Mouse (Mus musculus) forebrain, embryonic 14.5 days (tissue): Measurements from ENCODE around the gene Atf7. TPM values are rescaled to one million over a fixed set of nuclear protein-coding genes. Genes with fewer than 3 reads are reported as not detected.
A peak's percentile ranks its signal among the peaks of the same experiment; 100 is the strongest.
"Not testable (repeated sequence)": the region's sequence is repeated elsewhere in the genome, so short reads cannot be mapped to it uniquely, and the experiment has no call there.

Source experiments
- ATAC-seq: fragments of 200-750 bp; cut with Nextera tagmentation; 2 replicates; pipeline ENCODE4 v1.8.0; 2017; ENCODE audit warnings: mild to moderate bottlenecking, moderate library complexity
- DNase-seq: peaks from one replicate; pipeline ENCODE4 v3.0.0-alpha.2; 2015; ENCODE audit warnings: low spot score
- H3K27ac ChIP-seq: fragments of 300-500 bp; sonication (generic); 2 replicates; pipeline ENCODE4 v1.5.1; 2014; ENCODE audit warnings: low read depth, mild to moderate bottlenecking, control low read depth, low read length, moderate library complexity
- H3K27me3 ChIP-seq: fragments of 300-500 bp; sonication (generic); replicated peaks from 2 replicates; pipeline ENCODE4 v1.6.1; 2014; ENCODE audit warnings: low read length, control low read depth, mixed read lengths; ENCODE audit not compliant: control insufficient read depth, insufficient read depth
- H3K36me3 ChIP-seq: fragments of 300-500 bp; sonication (generic); 2 replicates; pipeline ENCODE4 v1.6.1; 2014; ENCODE audit warnings: low read length, control low read depth; ENCODE audit not compliant: control insufficient read depth, insufficient read depth
- H3K4me1 ChIP-seq: fragments of 300-500 bp; sonication (generic); 2 replicates; pipeline ENCODE4 v1.6.1; 2014; ENCODE audit warnings: antibody characterized with exemption, low read length, control low read depth; ENCODE audit not compliant: control insufficient read depth, insufficient read depth
- H3K4me2 ChIP-seq: fragments of 300-500 bp; sonication (generic); 2 replicates; pipeline ENCODE4 v1.6.1; 2014; ENCODE audit warnings: mild to moderate bottlenecking, control low read depth, low read length
- H3K4me3 ChIP-seq: fragments of 300-500 bp; sonication (generic); 2 replicates; pipeline ENCODE4 v1.5.1; 2014; ENCODE audit warnings: low read depth, low read length, control low read depth
- H3K9ac ChIP-seq: fragments of 300-500 bp; sonication (generic); 2 replicates; pipeline ENCODE4 v1.6.1; 2014; ENCODE audit warnings: mild to moderate bottlenecking, low read length, control low read depth, moderate library complexity
- H3K9me3 ChIP-seq: fragments of 300-500 bp; sonication (generic); replicated peaks from 2 replicates; pipeline ENCODE4 v1.6.1; 2016; ENCODE audit warnings: low read length, control low read depth, mixed read lengths; ENCODE audit not compliant: control insufficient read depth
- WGBS: fragments of 180-500 bp; shearing (Covaris S2); extraction: QIAGEN DNeasy Blood & Tissue Kit; methylation state at CpG from one replicate; pipeline ENCODE4 v1.1.7; 2014; 5-methylcytosine and 5-hydroxymethylcytosine counted together
- polyA plus RNA-seq: library from polyadenylated mRNA; unstranded; fragments of >200 nt; fragmentation: Nextera tagmentation; extraction: Ambion mirVana; gene quantifications from 2 replicates; pipeline ENCODE4 v1.2.1, GENCODE M21; 2014

Gene Atf7
- polyA plus RNA-seq, 1 experiment from 2014 or later = 12.6 TPM

DNA sequence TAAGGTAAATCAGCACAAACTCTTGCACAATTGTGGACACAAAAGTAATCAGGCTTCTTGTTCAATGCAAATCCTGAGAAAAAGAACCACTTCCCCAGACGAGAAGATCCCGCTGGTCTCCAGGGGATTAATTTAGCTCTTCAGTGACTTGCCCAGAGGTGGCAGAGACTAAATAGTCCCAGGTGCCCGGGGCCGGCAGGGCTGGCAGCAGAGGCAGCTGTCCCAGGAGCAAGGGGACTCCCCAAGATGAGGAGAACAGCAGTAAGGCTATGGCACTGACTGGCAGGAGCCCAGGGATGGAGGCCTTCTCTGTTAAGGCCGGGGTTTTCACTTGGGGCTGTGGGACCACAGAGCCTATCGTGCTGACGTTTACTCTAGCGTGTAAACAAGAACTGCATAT, 38.6 kb upstream of the Atf7 start:
- no peak overlapping the region for H3K4me2 ChIP-seq
- no peaks in the 10 kb centered on the region for H3K4me1 ChIP-seq
- H3K36me3 ChIP-seq = peaks cover 75% of the 10 kb centered on the region
- 90% methylated on average over 8 of the region's 8 CpGs for WGBS
- H3K9ac ChIP-seq = no peak overlapping the region
- no peaks in the 10 kb centered on the region for H3K9me3 ChIP-seq
- ATAC-seq (no peak), DNase-seq (no peak)
- no peak overlapping the region for H3K4me3 ChIP-seq
- H3K27me3 ChIP-seq = no peaks in the 10 kb centered on the region
- H3K27ac ChIP-seq = no peak overlapping the region

GRCm38 (mm10) chr15:102662601-102663000, 37.3 kb upstream of the Atf7 start:
- not testable (repeated sequence) for H3K27ac ChIP-seq, H3K4me1 ChIP-seq, DNase-seq, H3K4me3 ChIP-seq, H3K9ac ChIP-seq, H3K27me3 ChIP-seq, H3K9me3 ChIP-seq, H3K4me2 ChIP-seq, ATAC-seq
- no CpG with 5 or more reads among the region's 2 CpGs for WGBS
- peaks cover 67% of the 10 kb centered on the region for H3K36me3 ChIP-seq

GRCm38 (mm10) chr15:102657926-102658381, 32.7 kb upstream of the Atf7 start:
- no peak overlapping the region for H3K27ac ChIP-seq

GRCm38 (mm10) chr15:102656658-102657057, 31.4 kb upstream of the Atf7 start:
- Histone ChIP-seq H3K27ac (peak overlapping the region; percentile 24; the same call in 1 of the 2 replicates), H3K27me3 (no peaks in the 10 kb centered on the region), H3K36me3 (peaks cover 13% of the 10 kb centered on the region), H3K4me2 (no peak overlapping the region), H3K9ac (no peak overlapping the region), H3K4me3 (no peak overlapping the region), H3K4me1 (peaks cover 5% of the 10 kb centered on the region; the same call in 1 of the 2 replicates), H3K9me3 (no peaks in the 10 kb centered on the region)
- DNase-seq (peak; percentile 55), ATAC-seq (no peak)
- 6% methylated on average over 4 of the region's 4 CpGs for WGBS

More at GRCm38 (mm10) chr15:102657926-102658381, 32.7 kb upstream of the Atf7 start:
- DNase-seq = no peak
- no peak overlapping the region for H3K4me3 ChIP-seq
- peaks cover 5% of the 10 kb centered on the region; the same call in 1 of the 2 replicates for H3K4me1 ChIP-seq
- H3K4me2 ChIP-seq = no peak overlapping the region
- H3K27me3 ChIP-seq = no peaks in the 10 kb centered on the region
- ATAC-seq = no peak
- H3K36me3 ChIP-seq = peaks cover 24% of the 10 kb centered on the region
- WGBS = 80% methylated on average over 3 of the region's 3 CpGs
- no peak overlapping the region for H3K9ac ChIP-seq
- H3K9me3 ChIP-seq = no peaks in the 10 kb centered on the region

DNA sequence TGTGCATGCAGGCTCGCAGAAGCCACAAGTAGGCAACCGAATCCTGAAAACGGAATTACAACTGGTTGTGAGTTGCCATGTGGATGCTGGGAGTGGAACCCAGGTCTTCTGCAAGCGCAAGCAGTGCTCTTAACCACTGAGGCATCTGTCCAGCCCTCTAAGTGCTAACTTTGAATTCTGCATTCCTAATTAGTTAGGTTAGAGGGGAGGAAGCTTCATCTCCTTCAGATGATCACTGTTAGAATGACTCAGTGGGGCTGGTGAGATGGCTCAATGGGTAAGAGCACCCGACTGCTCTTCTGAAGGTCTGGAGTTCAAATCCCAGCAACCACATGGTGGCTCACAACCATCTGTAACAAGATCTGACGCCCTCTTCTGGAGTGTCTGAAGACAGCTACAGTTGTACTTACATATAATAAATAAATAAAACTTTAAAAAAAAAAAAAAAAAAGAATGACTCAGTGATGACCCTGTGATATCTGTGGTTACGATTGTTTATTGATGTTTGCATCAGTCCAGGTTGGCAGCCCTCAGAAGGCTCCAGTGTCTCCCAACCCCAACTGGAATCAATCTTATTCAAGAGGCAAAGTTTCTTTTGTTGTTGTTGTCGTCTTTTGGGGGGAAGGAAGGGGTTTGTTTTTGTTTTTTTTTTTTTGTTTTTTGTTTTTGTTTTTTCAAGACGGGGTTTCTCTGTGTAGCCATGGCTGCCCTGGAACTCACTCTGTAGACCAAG, 26.8 kb upstream of the Atf7 start:
- not testable (repeated sequence) for H3K9ac ChIP-seq, H3K4me1 ChIP-seq, ATAC-seq, H3K27me3 ChIP-seq, H3K27ac ChIP-seq, H3K9me3 ChIP-seq, H3K4me2 ChIP-seq, H3K36me3 ChIP-seq, H3K4me3 ChIP-seq, DNase-seq
- 84% methylated on average over 8 of the region's 9 CpGs for WGBS

DNA sequence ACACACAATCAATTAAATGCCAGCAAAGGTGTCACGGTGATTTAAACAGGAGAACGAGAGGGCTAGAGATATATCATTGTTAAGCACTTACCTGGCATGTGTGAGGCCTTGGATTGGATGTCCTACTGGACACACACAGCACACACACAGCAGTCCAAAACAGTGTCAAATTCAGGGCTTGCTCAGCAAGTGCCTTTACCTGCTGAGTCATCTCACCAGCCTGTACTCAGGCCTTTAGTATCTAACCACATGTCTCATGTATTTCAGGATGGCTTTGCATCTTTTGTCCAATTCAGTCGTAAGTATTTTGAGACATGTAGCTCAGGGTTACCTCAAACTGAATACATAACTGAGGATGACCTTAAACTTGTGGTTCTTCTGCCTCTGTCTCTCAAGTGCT, 25.8 kb upstream of the Atf7 start:
- WGBS = 83% methylated on average over 3 of the region's 3 CpGs
- H3K36me3 ChIP-seq = no peaks in the 10 kb centered on the region
- no peak for DNase-seq
- H3K27me3 ChIP-seq = no peaks in the 10 kb centered on the region
- H3K27ac ChIP-seq = no peak overlapping the region
- H3K9me3 ChIP-seq = no peaks in the 10 kb centered on the region
- H3K4me2 ChIP-seq = no peak overlapping the region
- no peak overlapping the region for H3K9ac ChIP-seq
- H3K4me1 ChIP-seq = no peaks in the 10 kb centered on the region
- no peak overlapping the region for H3K4me3 ChIP-seq
- ATAC-seq = no peak

DNA sequence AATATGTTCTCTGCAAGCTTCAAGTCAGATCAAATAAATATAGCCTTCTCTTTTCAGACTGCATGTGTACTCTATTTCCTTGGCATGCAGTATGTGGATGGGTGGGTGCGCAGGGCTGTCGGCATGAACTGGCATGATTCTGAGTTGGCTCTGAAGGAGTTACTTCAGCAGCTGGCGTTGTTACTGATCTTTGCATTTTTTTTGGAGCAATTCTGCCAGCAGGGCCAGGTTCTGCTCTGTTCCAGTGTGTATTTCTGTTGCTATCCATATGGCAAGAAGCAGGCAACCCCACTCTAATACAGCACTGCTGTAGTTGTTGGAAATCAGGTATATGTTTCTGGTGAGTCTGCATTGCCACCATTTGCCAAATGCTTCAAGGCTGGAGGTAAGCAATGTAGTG, 10.6 kb upstream of the Atf7 start:
- Histone ChIP-seq H3K36me3 (no peaks in the 10 kb centered on the region), H3K4me2 (no peak overlapping the region), H3K9ac (no peak overlapping the region), H3K9me3 (no peaks in the 10 kb centered on the region), H3K27me3 (no peaks in the 10 kb centered on the region), H3K27ac (no peak overlapping the region; the same call in 1 of the 2 replicates), H3K4me3 (no peak overlapping the region), H3K4me1 (no peaks in the 10 kb centered on the region)
- DNase-seq = peak; percentile 78
- peak; percentile 70; the same call in 1 of the 2 replicates for ATAC-seq
- WGBS = 57% methylated on average over 3 of the region's 3 CpGs

DNA sequence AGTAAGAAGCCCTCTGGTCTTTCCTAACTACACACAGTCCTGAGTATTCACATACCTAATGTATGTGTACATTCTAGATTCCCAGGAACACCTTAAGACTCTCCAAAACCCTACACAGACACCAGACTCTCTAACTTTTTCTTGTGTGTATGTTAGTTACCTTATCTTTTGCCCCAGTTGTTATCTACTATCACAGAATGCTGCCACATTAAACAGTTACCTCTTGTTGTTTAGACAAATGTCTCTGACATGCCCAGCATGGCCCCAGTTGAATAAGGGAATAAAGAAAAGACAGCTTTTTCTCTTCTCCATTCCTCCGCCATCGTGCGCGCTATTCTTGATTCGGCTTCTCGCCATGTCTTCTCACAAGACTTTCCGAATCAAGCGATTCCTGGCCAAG, 9.4 kb upstream of the Atf7 start:
- Histone ChIP-seq H3K36me3 (no peaks in the 10 kb centered on the region), H3K27me3 (no peaks in the 10 kb centered on the region), H3K27ac (no peak overlapping the region), H3K4me2 (no peak overlapping the region), H3K9me3 (no peaks in the 10 kb centered on the region), H3K9ac (no peak overlapping the region), H3K4me3 (no peak overlapping the region), H3K4me1 (no peaks in the 10 kb centered on the region)
- DNase-seq (no peak), ATAC-seq (no peak)
- WGBS = 88% methylated on average over 8 of the region's 8 CpGs

- H3K27me3 ChIP-seq = no peaks in the 10 kb centered on the region
- H3K27ac ChIP-seq = peak overlapping the region; percentile 92
- peaks cover 12% of the 10 kb centered on the region for H3K4me1 ChIP-seq
- ATAC-seq = no peak
- no peaks in the 10 kb centered on the region for H3K36me3 ChIP-seq
- no peak for DNase-seq
- WGBS = under 1% methylated on average over 18 of the region's 18 CpGs
- H3K9me3 ChIP-seq = no peaks in the 10 kb centered on the region
- peak overlapping the region; percentile 84 for H3K4me2 ChIP-seq
- peak overlapping the region; percentile 51 for H3K4me3 ChIP-seq
- peak overlapping the region; percentile 66 for H3K9ac ChIP-seq
Measured at GRCm38 (mm10) chr15:102625687-102626055, 407 bp upstream of the Atf7 start.
